Mouse (Mus musculus) adrenal gland, adult (tissue): ENCODE results near the gene Plcl1.
A peak's percentile ranks its signal among the peaks of the same experiment; 100 is the strongest.

ENCODE experiments used
- DNase-seq, 2 experiments: peaks; one replicate each; pipeline ENCODE4 v3.0.0; 2022 to 2023; ENCODE audit warnings: low spot score in 1 of 2; ENCODE audit not compliant: inconsistent age in 2 of 2

The Plcl1 gene

GRCm38 (mm10) chr1:55405272-55406022, at the start of gene Plcl1:
Gene Plcl1 (plus strand): TSS chr1:55405921.
- DNase-seq = peak; percentile 96 to 98

- no peak for DNase-seq
Measured at GRCm38 (mm10) chr1:55362634-55363033, 43.1 kb upstream of the Plcl1 start.

- peak; percentile 69 to 86 for DNase-seq
Measured at GRCm38 (mm10) chr1:55363044-55363565, 42.6 kb upstream of the Plcl1 start, which contains the start of gene Boll. Gene Boll (minus strand): TSS chr1:55363469.

GRCm38 (mm10) chr1:55363586-55363985, 42.1 kb upstream of the Plcl1 start:
- DNase-seq = peak; percentile 37 to 67

- no peak for DNase-seq
Measured at GRCm38 (mm10) chr1:55372626-55373025, 33.1 kb upstream of the Plcl1 start.

GRCm38 (mm10) chr1:55380527-55380926, 25.2 kb upstream of the Plcl1 start:
- no peak for DNase-seq

GRCm38 (mm10) chr1:55383114-55383773, 22.5 kb upstream of the Plcl1 start:
- DNase-seq = peak; percentile 77 to 93

- DNase-seq = no peak
Measured at GRCm38 (mm10) chr1:55399891-55400290, 5.8 kb upstream of the Plcl1 start.

GRCm38 (mm10) chr1:55404439-55404838, 1.3 kb upstream of the Plcl1 start:
- DNase-seq = peak; percentile 40 to 91

- peak; percentile 85 to 95 for DNase-seq
Measured at GRCm38 (mm10) chr1:55406023-55406413, 297 bp downstream of the Plcl1 start.

GRCm38 (mm10) chr1:55406531-55407375, 1.0 kb downstream of the Plcl1 start:
- peak; percentile 34 to 70 for DNase-seq

- DNase-seq = no peak
Measured at GRCm38 (mm10) chr1:55410670-55411069, 4.9 kb downstream of the Plcl1 start.

- no peak for DNase-seq
Measured at GRCm38 (mm10) chr1:55411079-55411478, 5.4 kb downstream of the Plcl1 start.

GRCm38 (mm10) chr1:55412569-55412968, 6.8 kb downstream of the Plcl1 start:
- no peak for DNase-seq

- DNase-seq = no peak
Measured at GRCm38 (mm10) chr1:55413534-55413933, 7.8 kb downstream of the Plcl1 start.

GRCm38 (mm10) chr1:55418968-55419367, 13.2 kb downstream of the Plcl1 start:
- no peak for DNase-seq

- no peak for DNase-seq
Measured at GRCm38 (mm10) chr1:55427607-55428006, 21.9 kb downstream of the Plcl1 start.

GRCm38 (mm10) chr1:55429051-55429450, 23.3 kb downstream of the Plcl1 start:
- no peak for DNase-seq

- no peak for DNase-seq
Measured at GRCm38 (mm10) chr1:55429708-55430107, 24.0 kb downstream of the Plcl1 start.

GRCm38 (mm10) chr1:55430587-55430986, 24.9 kb downstream of the Plcl1 start:
- DNase-seq = peak; percentile 10 to 27

GRCm38 (mm10) chr1:55436589-55436988, 30.9 kb downstream of the Plcl1 start:
- DNase-seq = no peak
